Mouse (Mus musculus) cerebellum, adult 9-10 months (tissue): ENCODE results near the gene Rplp2.

Experiments
- DNase-seq: peaks from one replicate; pipeline ENCODE4 v3.0.0; 2022

The Rplp2 gene

DNA sequence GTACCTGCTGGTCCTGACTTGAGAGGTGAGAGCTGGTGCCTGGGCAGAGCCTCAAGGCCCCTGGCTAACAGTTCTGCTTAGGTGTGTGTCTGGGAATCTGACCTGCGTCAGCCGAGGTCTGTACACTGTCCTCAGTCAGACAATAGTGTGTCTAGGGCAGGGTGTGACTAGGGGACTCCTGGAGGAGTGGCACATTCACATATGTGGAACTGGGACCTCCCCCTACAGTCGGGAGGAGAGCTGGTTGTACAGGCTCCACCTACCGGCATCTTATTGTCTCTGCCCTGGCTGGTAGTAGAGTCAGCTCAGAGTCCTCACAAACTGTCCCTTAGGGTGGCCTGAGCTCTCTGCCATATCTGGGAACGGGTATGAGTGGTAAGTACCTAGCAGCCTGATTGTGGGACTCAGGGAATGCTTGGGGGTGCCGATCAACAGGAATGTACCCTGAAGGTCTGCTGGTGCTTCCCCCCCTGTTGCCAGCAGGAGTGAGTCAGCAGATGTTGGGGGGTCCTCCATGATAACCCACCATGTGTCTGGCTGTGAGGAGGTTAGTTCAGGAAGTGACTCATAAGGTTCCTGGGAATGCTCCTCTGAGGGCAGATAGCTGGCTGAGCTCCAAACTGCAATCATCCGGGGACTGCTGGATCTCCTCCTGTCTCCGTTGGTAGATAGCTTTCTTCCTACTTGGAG, 21.5 kb downstream of the Rplp2 start:
- DNase-seq, result no peak

GRCm38 (mm10) chr7:141469352-141469751, 22.2 kb downstream of the Rplp2 start:
- DNase-seq, result no peak

DNA sequence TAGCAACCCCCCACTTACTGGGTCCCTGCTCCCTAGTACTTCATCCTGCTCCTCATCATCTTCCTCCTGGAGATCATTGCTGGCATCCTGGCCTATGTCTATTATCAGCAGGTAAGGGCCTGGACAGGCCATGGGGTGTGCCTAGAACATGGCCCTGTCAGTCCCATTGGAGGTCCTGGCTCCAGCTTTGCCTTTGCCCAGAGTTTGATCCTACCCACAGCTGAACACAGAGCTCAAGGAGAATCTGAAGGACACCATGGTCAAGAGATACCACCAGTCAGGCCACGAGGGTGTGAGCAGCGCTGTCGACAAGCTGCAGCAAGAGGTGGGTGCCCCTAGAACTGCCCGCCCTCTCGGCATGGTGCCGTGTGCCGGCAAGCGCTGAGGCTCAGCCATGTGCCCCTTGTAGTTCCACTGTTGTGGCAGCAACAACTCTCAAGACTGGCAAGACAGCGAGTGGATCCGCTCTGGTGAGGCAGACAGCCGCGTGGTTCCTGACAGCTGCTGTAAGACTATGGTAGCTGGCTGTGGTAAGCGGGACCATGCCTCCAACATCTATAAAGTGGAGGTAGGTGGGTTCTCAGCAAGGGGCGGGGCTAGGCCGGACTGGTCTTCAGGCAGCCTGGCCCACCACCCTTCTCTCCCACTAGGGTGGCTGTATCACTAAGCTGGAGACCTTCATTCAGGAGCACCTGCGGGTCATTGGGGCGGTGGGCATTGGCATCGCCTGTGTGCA, 22.9 kb downstream of the Rplp2 start:
- DNase-seq, result no peak

GRCm38 (mm10) chr7:141470637-141470944, 23.4 kb downstream of the Rplp2 start:
- no peak for DNase-seq

- no peak for DNase-seq
These were observed 24.1 kb downstream of the Rplp2 start for GRCm38 (mm10) chr7:141471236-141471635.

DNA sequence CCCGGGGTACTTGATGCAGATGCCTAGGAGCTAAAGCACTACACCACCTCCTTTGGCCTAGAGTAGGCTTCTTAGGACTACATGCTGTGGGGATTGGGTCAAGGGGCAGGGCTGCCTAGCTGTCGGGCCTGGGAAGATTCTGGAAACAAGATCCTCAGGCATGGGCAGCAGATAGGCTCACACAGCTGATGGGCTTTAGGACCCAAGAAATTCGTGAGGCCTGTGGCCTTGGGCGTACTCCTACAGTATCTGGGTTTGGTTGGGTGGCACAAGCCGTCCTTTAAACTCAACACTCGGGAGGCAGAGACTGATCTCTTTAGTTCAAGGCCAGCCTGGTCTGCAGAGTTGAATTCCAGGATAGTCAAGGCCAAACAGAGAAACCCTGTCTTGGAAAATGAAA, 25.1 kb downstream of the Rplp2 start:
- DNase-seq, result no peak

- DNase-seq, result no peak
These were observed 25.6 kb downstream of the Rplp2 start for GRCm38 (mm10) chr7:141472763-141473162.

DNA sequence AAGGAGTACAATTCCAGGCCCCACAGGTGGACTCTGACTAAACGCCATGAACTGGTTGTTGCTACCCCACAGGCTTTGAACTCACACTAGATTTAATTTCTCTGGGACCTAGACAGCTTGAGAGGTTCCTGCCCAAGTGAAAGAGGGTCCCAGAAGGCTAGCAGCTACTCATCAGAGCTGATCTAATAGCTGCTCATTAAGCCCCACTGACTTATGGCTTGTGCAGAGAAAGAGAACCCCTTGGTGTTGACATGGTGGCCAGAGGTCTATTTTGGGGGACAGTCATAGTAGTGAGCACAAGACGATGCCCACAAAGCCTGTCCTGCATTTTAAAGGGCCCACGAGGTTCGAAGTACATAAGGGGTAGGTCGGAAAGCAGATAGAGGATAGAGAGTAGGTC, 27.0 kb downstream of the Rplp2 start:
- no peak for DNase-seq

GRCm38 (mm10) chr7:141475011-141475804, 28.0 kb downstream of the Rplp2 start, which contains the start of the genes Polr2l and Tspan4:
TSS of gene Polr2l (minus strand) at chr7:141475132.
TSS of gene Tspan4 (plus strand) at chr7:141475240.
- DNase-seq, result peak; percentile 87

DNA sequence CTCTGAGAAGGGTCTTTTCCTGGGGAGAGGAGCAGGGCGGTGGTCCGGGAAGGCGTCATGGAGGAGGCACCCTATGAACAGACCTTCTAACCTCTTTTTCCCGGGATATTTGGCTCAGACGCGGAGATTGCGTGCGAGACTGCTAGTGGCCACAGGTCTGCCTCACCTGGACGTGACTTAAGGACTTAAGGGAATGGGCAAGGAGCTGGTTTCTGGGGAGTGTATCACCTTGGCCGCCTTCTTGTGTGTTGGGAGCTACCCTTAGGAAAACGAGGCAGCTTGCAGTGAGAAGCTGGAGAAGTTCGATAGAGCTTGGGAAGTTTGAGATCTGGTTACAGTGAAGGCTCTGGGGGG, 28.6 kb downstream of the Rplp2 start:
- DNase-seq, result no peak

GRCm38 (mm10) chr7:141476226-141476980, 29.2 kb downstream of the Rplp2 start:
- DNase-seq, result no peak

GRCm38 (mm10) chr7:141476981-141477370, 29.8 kb downstream of the Rplp2 start:
- no peak for DNase-seq

DNA sequence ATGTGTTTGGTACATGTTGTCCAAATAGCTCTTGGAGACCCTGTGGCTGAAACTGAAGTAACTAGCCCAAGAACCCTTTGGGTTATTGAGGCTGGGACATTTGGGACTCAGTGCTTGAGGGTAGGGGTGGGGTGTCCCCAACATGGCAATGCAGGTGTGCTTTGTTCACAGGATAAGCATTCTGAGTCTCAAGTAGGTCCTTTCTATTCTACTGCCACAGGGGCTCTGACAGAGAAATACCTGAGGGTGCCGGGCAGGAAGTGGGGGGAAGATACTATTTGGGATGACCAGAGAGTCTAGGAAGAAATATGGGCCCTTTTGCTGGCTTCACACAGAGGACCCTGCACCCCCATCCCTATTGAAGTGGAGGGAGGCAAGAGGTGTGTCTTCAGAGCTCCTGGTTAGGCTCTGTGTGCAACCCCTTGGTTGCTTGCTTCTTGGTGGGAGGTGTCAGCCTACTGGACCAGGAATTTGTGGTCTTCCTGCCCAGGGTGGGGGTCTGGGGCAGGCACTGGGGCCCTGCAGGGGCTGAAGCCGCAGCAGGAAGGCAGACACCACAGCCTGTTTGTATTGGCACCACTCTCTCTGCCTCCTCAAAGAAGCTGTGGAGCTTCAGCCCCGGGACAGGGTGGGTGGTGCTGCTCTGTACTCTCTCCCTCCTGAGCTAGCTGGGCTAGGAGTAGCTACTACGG, 30.6 kb downstream of the Rplp2 start:
- no peak for DNase-seq

DNA sequence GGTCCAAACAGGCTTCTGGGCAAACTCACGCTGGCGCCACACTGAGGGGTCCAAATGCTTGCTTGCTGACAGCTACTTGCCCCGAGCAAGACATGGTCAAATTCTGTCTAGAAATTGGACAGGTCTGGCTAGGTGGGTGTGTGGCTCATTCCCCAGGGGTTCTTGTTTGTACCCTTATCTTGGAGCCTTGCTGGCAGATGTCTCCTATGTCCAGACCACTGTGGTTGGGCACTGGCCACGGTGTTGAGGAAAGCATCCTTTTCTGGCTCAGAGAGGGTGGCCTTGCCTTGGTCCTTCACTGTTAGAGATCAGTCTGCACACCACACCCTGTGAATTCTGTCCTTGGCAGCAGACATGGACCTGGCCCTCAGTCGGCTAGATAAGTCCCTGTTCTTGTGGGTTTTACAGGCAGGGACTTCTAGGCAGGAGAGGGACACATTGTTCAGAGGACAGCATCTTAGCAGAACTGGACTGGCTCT, 31.1 kb downstream of the Rplp2 start:
- no peak for DNase-seq

GRCm38 (mm10) chr7:141480842-141481497, 33.8 kb downstream of the Rplp2 start:
- peak; percentile 94 for DNase-seq

DNA sequence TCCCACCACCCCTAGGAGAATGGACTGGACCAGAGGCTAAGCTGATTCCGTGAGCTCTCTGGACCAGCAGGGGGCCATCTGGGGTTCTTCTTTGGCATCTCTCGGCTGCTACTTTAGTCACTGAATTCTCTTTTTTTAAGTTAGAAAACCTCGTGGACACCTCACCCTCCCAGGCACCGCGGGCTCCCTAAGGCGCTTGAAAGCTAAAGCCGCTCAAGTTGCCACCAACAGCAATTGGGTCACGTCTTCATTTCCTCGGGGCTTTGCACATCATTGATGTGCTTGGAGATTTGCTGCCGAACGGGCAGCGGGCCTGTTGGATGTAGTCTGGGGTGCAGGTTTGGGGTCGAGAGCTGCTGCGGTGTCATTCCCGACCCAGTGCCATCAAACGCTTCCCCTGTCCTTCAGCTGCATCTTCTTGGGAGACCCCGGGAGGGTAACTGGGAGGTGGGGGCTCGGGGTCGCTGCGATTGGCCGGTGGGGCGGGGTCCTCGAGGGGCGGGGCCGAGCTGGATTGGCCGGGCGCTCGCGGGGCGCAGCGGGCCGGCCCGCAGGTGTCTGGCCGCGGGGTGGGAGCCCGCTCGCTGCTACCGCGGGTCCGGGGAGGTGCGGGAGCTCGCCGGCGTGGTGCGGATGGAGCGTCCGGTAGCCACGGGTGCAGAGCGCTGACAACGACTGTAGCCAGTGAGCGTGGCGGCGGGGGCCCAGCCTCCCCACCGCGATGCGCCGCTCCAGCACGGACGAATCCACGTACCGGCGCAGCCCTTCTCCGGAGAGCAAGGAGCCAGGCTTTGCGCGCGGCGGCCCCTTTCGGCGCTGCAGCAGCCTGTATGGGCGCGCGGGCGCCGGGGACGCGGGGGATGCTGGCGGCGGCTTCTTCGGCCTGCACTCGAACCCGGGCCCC, 34.6 kb downstream of the Rplp2 start:
- DNase-seq, result peak; percentile 85

GRCm38 (mm10) chr7:141482531-141483024, 35.4 kb downstream of the Rplp2 start:
- DNase-seq, result no peak

GRCm38 (mm10) chr7:141483114-141483653, 36.0 kb downstream of the Rplp2 start:
- no peak for DNase-seq

GRCm38 (mm10) chr7:141484186-141485120, 37.3 kb downstream of the Rplp2 start:
- DNase-seq, result no peak
